Mouse (Mus musculus): Measurements from ENCODE around the gene Abraxas1. TPM values are rescaled to one million over a fixed set of nuclear protein-coding genes. Genes with fewer than 3 reads are reported as not detected.

The Abraxas1 gene
- polyA plus RNA-seq, 1 experiment from 2014 or later = 13.5 TPM

- no peaks in the 10 kb centered on the region for H3K4me1 ChIP-seq
- H3K4me2 ChIP-seq = no peak overlapping the region
- 91% methylated on average over 7 of the region's 7 CpGs for WGBS
- no peak overlapping the region for H3K27ac ChIP-seq (replicated peaks)
- H3K36me3 ChIP-seq = peaks cover 51% of the 10 kb centered on the region
- no peak overlapping the region for H3K4me3 ChIP-seq (replicated peaks)
- no peak overlapping the region for H3K9ac ChIP-seq (replicated peaks)
- no peaks in the 10 kb centered on the region for H3K9me3 ChIP-seq (replicated peaks)
- no peaks in the 10 kb centered on the region for H3K27me3 ChIP-seq (replicated peaks)
- ATAC-seq (ENCODE audit: low FRiP score) = no peak
These were observed 59.0 kb downstream of the Abraxas1 start for GRCm38 (mm10) chr5:100761736-100762135.

GRCm38 (mm10) chr5:100760049-100760663, 60.6 kb downstream of the Abraxas1 start:
- no peak for ATAC-seq (ENCODE audit: low FRiP score)
- Histone ChIP-seq H3K4me1 (no peaks in the 10 kb centered on the region), H3K36me3 (peaks cover 36% of the 10 kb centered on the region), H3K4me2 (no peak overlapping the region), H3K27me3 (replicated peaks) (no peaks in the 10 kb centered on the region), H3K4me3 (replicated peaks) (no peak overlapping the region), H3K9me3 (replicated peaks) (no peaks in the 10 kb centered on the region), H3K9ac (replicated peaks) (no peak overlapping the region), H3K27ac (replicated peaks) (no peak overlapping the region)
- WGBS = 77% methylated on average over 10 of the region's 10 CpGs

GRCm38 (mm10) chr5:100758121-100758520, 62.6 kb downstream of the Abraxas1 start:
- WGBS = 97% methylated on average over 5 of the region's 5 CpGs
- Histone ChIP-seq H3K36me3 (peaks cover 16% of the 10 kb centered on the region), H3K4me2 (no peak overlapping the region), H3K9me3 (replicated peaks) (no peaks in the 10 kb centered on the region), H3K9ac (replicated peaks) (no peak overlapping the region), H3K27me3 (replicated peaks) (no peaks in the 10 kb centered on the region), H3K4me1 (no peaks in the 10 kb centered on the region), H3K4me3 (replicated peaks) (no peak overlapping the region), H3K27ac (replicated peaks) (no peak overlapping the region)
- ATAC-seq (ENCODE audit: low FRiP score) = no peak

Other genes with a start within 250 kb of the Abraxas1 start
- 0.78 and 73.0 TPM in 2 replicates for gene Plac8, start 248.7 kb downstream of the Abraxas1 start, polyA plus RNA-seq (2015; fragmentation: Nextera tagmentation; extraction: Ambion mirVana)
- 52.7 and 56.9 TPM in 2 replicates for gene Coq2, start 145.8 kb downstream of the Abraxas1 start, polyA plus RNA-seq (2015; fragmentation: Nextera tagmentation; extraction: Ambion mirVana)
- gene Hpse, start 101.2 kb downstream of the Abraxas1 start, polyA plus RNA-seq (2015; fragmentation: Nextera tagmentation; extraction: Ambion mirVana) = 0.74 and 1.8 TPM in 2 replicates
- gene Helq, start 22.4 kb downstream of the Abraxas1 start, polyA plus RNA-seq (2015; fragmentation: Nextera tagmentation; extraction: Ambion mirVana) = 14.1 and 19.5 TPM in 2 replicates
- gene Mrps18c, start 22.3 kb downstream of the Abraxas1 start, polyA plus RNA-seq (2015; fragmentation: Nextera tagmentation; extraction: Ambion mirVana) = 160 TPM in 2 replicates
- gene Gpat3, start 24.7 kb upstream of the Abraxas1 start, polyA plus RNA-seq (2015; fragmentation: Nextera tagmentation; extraction: Ambion mirVana) = 1.7 and 2.8 TPM in 2 replicates